Mouse (Mus musculus) heart, embryonic 10.5 days (tissue): Measurements from ENCODE around the gene Snap47. TPM values are rescaled to one million over a fixed set of nuclear protein-coding genes. Genes with fewer than 3 reads are reported as not detected.

Source experiments
- DNase-seq: peaks from one replicate; pipeline ENCODE4 v3.0.0-alpha.2; 2017; ENCODE audit warnings: low spot score
- H3K27ac ChIP-seq: fragments of 300-500 bp; sonication (generic); 2 replicates; pipeline ENCODE4 v1.5.1; 2016; ENCODE audit warnings: mild to moderate bottlenecking
- H3K27me3 ChIP-seq: fragments of 300-500 bp; sonication (generic); 2 replicates; pipeline ENCODE4 v1.6.1; 2016; ENCODE audit warnings: mild to moderate bottlenecking; ENCODE audit not compliant: poor library complexity, insufficient read depth, severe bottlenecking
- H3K36me3 ChIP-seq: fragments of 300-500 bp; sonication (generic); 2 replicates; pipeline ENCODE4 v1.6.1; 2016; ENCODE audit warnings: mild to moderate bottlenecking, moderate library complexity
- H3K4me1 ChIP-seq: fragments of 300-500 bp; sonication (generic); 2 replicates; pipeline ENCODE4 v1.6.1; 2016; ENCODE audit warnings: mild to moderate bottlenecking
- H3K4me3 ChIP-seq: fragments of 300-500 bp; sonication (generic); 2 replicates; pipeline ENCODE4 v1.5.1; 2016; ENCODE audit warnings: mild to moderate bottlenecking, moderate library complexity
- H3K9me3 ChIP-seq: fragments of 300-500 bp; sonication (generic); 2 replicates; pipeline ENCODE4 v1.6.1; 2016; ENCODE audit warnings: mild to moderate bottlenecking, moderate library complexity
- WGBS: fragments of 180-500 bp; shearing (Covaris S2); methylation state at CpG from one replicate; pipeline ENCODE4 v1.1.7; 2016; 5-methylcytosine and 5-hydroxymethylcytosine counted together
- polyA plus RNA-seq: library from polyadenylated mRNA; unstranded; fragments of >200 nt; fragmentation: Nextera tagmentation; extraction: Ambion mirVana; gene quantifications from 2 replicates; pipeline ENCODE4 v1.2.1, GENCODE M21; 2016

The Snap47 gene
- polyA plus RNA-seq, 1 experiment from 2014 or later, result 123 TPM

- Histone ChIP-seq H3K27ac (peak overlapping the region; percentile 91), H3K4me1 (peaks cover 31% of the 10 kb centered on the region), H3K9me3 (no peaks in the 10 kb centered on the region), H3K36me3 (peaks cover 46% of the 10 kb centered on the region), H3K4me3 (peak overlapping the region; percentile 78), H3K27me3 (no peaks in the 10 kb centered on the region)
- under 1% methylated on average over 38 of the region's 38 CpGs for WGBS
- no peak for DNase-seq
Measured at GRCm38 (mm10) chr11:59450230-59450771, 685 bp downstream of the Snap47 start.

GRCm38 (mm10) chr11:59449741-59450229 lies 1.2 kb downstream of the Snap47 start, which contains the start of gene Jmjd4:
Gene Jmjd4, plus strand, starts transcription at chr11:59450045.
- Histone ChIP-seq H3K4me1 (peaks cover 31% of the 10 kb centered on the region), H3K36me3 (peaks cover 42% of the 10 kb centered on the region)
- under 1% methylated on average over 31 of the region's 40 CpGs for WGBS

GRCm38 (mm10) chr11:59443102-59443501 lies 7.9 kb downstream of the Snap47 start:
- Histone ChIP-seq H3K4me3 (no peak overlapping the region), H3K27ac (no peak overlapping the region), H3K36me3 (peaks cover 29% of the 10 kb centered on the region), H3K9me3 (no peaks in the 10 kb centered on the region), H3K4me1 (peaks cover 4% of the 10 kb centered on the region; the same call in 1 of the 2 replicates), H3K27me3 (no peaks in the 10 kb centered on the region)
- no peak for DNase-seq

More at GRCm38 (mm10) chr11:59449741-59450229, 1.2 kb downstream of the Snap47 start, which contains the start of gene Jmjd4:
- Histone ChIP-seq H3K27ac (peak within 1 kb of the TSS; percentile 91), H3K27me3 (no peaks in the 10 kb centered on the region), H3K4me3 (peak within 1 kb of the TSS; percentile 78), H3K9me3 (no peaks in the 10 kb centered on the region)
- DNase-seq, result peak; percentile 95

- H3K36me3 ChIP-seq, result peaks cover 57% of the 10 kb centered on the region
- WGBS, result 90% methylated on average over 12 of the region's 12 CpGs
Measured at GRCm38 (mm10) chr11:59437954-59438353, 13.0 kb downstream of the Snap47 start.

GRCm38 (mm10) chr11:59432261-59432660 lies 18.7 kb downstream of the Snap47 start:
- no peak for DNase-seq
- no peak overlapping the region for H3K4me3 ChIP-seq
- peaks cover 63% of the 10 kb centered on the region for H3K36me3 ChIP-seq
- 73% methylated on average over 3 of the region's 3 CpGs for WGBS
- 0 out of 2 replicates have a peak, but pooled peaks cover 9% of the 10 kb centered on the region for H3K9me3 ChIP-seq
- no peak overlapping the region for H3K27ac ChIP-seq
- H3K4me1 ChIP-seq, result peaks cover 4% of the 10 kb centered on the region; the same call in 1 of the 2 replicates
- no peaks in the 10 kb centered on the region for H3K27me3 ChIP-seq

More at GRCm38 (mm10) chr11:59437954-59438353, 13.0 kb downstream of the Snap47 start:
- H3K27me3 ChIP-seq, result no peaks in the 10 kb centered on the region
- peaks cover 2% of the 10 kb centered on the region; the same call in 1 of the 2 replicates for H3K4me1 ChIP-seq
- H3K27ac ChIP-seq, result no peak overlapping the region
- no peak overlapping the region for H3K4me3 ChIP-seq
- H3K9me3 ChIP-seq, result 0 out of 2 replicates have a peak, but pooled peaks cover 9% of the 10 kb centered on the region
- DNase-seq, result no peak

GRCm38 (mm10) chr11:59429959-59430358 lies 21.0 kb downstream of the Snap47 start:
- WGBS, result 57% methylated on average over 1 of the region's 1 CpGs
- peaks cover 8% of the 10 kb centered on the region; the same call in 1 of the 2 replicates for H3K4me1 ChIP-seq
- H3K4me3 ChIP-seq, result no peak overlapping the region
- H3K36me3 ChIP-seq, result peaks cover 62% of the 10 kb centered on the region
- H3K9me3 ChIP-seq, result no peaks in the 10 kb centered on the region
- H3K27ac ChIP-seq, result no peak overlapping the region
- DNase-seq, result no peak
- no peaks in the 10 kb centered on the region for H3K27me3 ChIP-seq

GRCm38 (mm10) chr11:59428057-59428660 lies 22.8 kb downstream of the Snap47 start:
- H3K9me3 ChIP-seq, result no peaks in the 10 kb centered on the region
- H3K27me3 ChIP-seq, result no peaks in the 10 kb centered on the region
- no peak for DNase-seq
- no peak overlapping the region for H3K27ac ChIP-seq
- H3K4me1 ChIP-seq, result peaks cover 14% of the 10 kb centered on the region; the same call in 1 of the 2 replicates
- H3K4me3 ChIP-seq, result no peak overlapping the region
- WGBS, result 76% methylated on average over 9 of the region's 9 CpGs
- H3K36me3 ChIP-seq, result peaks cover 64% of the 10 kb centered on the region

- no peak for DNase-seq
- 52% methylated on average over 7 of the region's 7 CpGs for WGBS
- H3K27ac ChIP-seq, result no peak overlapping the region
- no peak overlapping the region for H3K4me3 ChIP-seq
- peaks cover 14% of the 10 kb centered on the region; the same call in 1 of the 2 replicates for H3K4me1 ChIP-seq
- no peaks in the 10 kb centered on the region for H3K27me3 ChIP-seq
- no peaks in the 10 kb centered on the region for H3K9me3 ChIP-seq
- H3K36me3 ChIP-seq, result peaks cover 73% of the 10 kb centered on the region
Measured at GRCm38 (mm10) chr11:59425671-59426101, 25.3 kb downstream of the Snap47 start.

- Histone ChIP-seq H3K4me1 (peaks cover 14% of the 10 kb centered on the region; the same call in 1 of the 2 replicates), H3K27me3 (no peaks in the 10 kb centered on the region), H3K36me3 (peaks cover 88% of the 10 kb centered on the region), H3K4me3 (no peak overlapping the region), H3K27ac (no peak overlapping the region), H3K9me3 (no peaks in the 10 kb centered on the region)
- DNase-seq, result no peak
- WGBS, result 77% methylated on average over 5 of the region's 5 CpGs
Measured at GRCm38 (mm10) chr11:59423010-59423588, 27.9 kb downstream of the Snap47 start.

GRCm38 (mm10) chr11:59421967-59422366 lies 29.0 kb downstream of the Snap47 start:
- Histone ChIP-seq H3K36me3 (peaks cover 82% of the 10 kb centered on the region), H3K4me3 (no peak overlapping the region), H3K27me3 (no peaks in the 10 kb centered on the region), H3K4me1 (peaks cover 14% of the 10 kb centered on the region; the same call in 1 of the 2 replicates), H3K27ac (no peak overlapping the region), H3K9me3 (no peaks in the 10 kb centered on the region)
- no peak for DNase-seq
- 95% methylated on average over 2 of the region's 2 CpGs for WGBS

- Histone ChIP-seq H3K4me3 (no peak overlapping the region), H3K4me1 (peaks cover 14% of the 10 kb centered on the region; the same call in 1 of the 2 replicates), H3K36me3 (peaks cover 82% of the 10 kb centered on the region), H3K27me3 (no peaks in the 10 kb centered on the region), H3K27ac (no peak overlapping the region), H3K9me3 (no peaks in the 10 kb centered on the region)
- 82% methylated on average over 8 of the region's 8 CpGs for WGBS
- DNase-seq, result no peak
Measured at GRCm38 (mm10) chr11:59421436-59421835, 29.6 kb downstream of the Snap47 start.

GRCm38 (mm10) chr11:59418708-59419107 lies 32.3 kb downstream of the Snap47 start:
- Histone ChIP-seq H3K4me3 (no peak overlapping the region), H3K27ac (no peak overlapping the region), H3K4me1 (peaks cover 10% of the 10 kb centered on the region; the same call in 1 of the 2 replicates), H3K27me3 (no peaks in the 10 kb centered on the region), H3K9me3 (no peaks in the 10 kb centered on the region; the same call in 1 of the 2 replicates), H3K36me3 (peaks cover 80% of the 10 kb centered on the region)
- no peak for DNase-seq
- 85% methylated on average over 5 of the region's 5 CpGs for WGBS
